Mouse (Mus musculus) A20 (cell line): Measurements from ENCODE around the gene Cops7a.

Experiments
- DNase-seq: peaks from one replicate; pipeline ENCODE4 v3.0.0-alpha.2; 2011; ENCODE audit warnings: low read depth, low spot score

Cops7a gene

DNA sequence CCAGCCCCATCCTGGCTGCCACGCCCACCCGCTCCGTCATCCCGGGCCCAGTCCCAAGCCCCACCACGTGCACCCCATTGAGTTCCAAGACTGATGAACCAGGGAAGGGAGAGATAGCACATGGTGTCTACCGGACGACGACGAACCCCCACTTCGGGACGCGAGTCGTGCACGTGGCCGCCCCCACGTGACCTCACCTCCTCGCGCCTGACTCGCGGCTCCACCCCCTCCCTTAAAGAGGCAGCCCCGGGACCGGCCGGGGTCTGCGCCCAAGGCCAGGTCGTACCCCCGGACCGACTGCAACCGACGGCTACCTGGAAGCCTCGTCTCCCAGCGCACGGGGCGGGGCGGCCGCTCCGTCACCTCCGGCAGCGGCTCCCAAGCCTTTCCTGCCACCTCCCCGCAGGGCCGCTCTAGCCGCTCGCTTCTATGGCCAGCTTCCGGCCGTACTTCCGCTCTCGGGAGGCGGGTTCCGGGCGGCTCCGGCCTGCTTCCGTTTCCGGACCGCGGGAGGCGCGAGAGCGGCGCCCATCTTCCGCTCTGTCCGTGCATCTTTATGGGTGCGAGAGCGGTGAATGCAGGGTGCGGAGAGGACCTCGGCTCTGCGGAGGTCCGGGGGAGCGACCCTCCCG is at the start of gene Cops7a:
Cops7a (minus strand) TSS at position 451 of the 632 bp plus-strand sequence.
- DNase-seq = peak; percentile 99

GRCm38 (mm10) chr6:125009181-125010073 is 44.1 kb upstream of the Cops7a start:
- peak; percentile 92 for DNase-seq

DNA sequence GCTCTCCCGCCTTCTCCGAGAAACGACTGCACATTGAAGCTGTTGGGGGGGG is 43.6 kb upstream of the Cops7a start, which contains the start of gene Zfp384:
Zfp384 (plus strand) TSS at position 17 of the 52 bp plus-strand sequence.
- no peak for DNase-seq

DNA sequence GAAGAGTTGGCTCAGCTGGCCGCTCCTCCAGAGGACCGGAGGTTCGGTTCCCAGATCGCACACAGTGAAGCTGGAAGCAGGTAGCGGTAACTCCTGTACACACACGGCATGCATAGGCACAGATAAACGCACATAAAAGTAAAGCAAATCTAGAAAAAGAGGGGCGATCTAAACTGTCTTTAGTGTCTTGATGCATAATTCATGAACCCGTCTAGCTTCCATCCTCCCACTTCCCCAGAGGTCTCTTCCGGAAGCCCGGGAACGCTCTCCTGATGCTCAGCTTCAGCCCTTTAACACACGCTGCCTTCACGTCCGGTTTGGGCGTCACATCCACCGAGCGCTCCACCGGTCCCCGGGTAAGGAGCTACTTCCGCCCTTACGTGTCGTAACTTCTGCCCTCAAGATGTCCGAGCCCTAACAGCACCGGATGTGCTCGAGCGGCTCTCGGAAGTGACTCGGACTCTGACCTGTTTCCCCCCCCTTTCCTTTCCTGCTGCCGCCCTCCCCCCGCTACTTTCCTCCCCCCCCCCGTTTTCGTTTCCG is 43.3 kb upstream of the Cops7a start:
- peak; percentile 98 for DNase-seq

GRCm38 (mm10) chr6:125008060-125008459 is 42.7 kb upstream of the Cops7a start:
- DNase-seq = no peak

DNA sequence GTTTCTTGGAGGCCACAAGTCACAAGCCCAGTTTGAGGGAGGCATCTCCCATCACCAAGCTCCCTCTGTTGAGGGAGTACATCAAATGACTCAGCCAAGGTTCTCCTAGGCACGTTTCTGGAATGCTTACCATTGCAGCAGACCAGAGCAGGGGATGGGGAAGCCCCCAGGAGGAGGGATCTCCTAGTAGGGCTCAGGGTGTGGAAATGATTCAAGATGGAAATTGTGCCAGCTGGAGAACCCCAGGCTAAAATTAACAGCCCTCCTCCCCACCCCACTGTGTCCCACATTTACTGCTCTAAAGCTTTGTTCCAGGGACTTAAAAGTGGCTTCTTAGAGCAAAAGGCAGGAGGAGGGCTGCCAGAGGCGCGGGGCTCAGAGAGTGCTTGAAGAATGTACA is 39.7 kb upstream of the Cops7a start:
- DNase-seq = no peak

- no peak for DNase-seq
Observed at GRCm38 (mm10) chr6:125003706-125004105, 38.4 kb upstream of the Cops7a start.

DNA sequence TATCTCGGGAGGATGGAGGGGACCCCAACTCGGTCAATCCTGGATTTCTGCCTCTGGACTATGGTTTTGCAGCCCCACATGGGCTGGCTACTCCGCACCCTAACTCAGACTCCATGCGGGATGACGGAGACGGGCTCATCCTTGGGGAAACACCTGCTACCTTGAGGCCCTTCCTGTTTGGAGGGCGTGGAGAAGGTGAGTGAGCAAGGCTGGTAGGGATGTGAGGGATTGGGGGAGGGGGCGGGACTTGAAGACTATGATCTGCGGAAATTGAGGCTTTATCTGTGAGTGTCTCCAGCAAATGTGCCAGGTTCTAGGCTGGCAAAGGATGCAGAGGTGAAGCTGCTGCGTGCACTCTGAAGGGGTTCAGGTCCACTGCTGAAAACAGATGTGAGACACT is 34.2 kb upstream of the Cops7a start:
- DNase-seq = no peak

GRCm38 (mm10) chr6:124999091-124999490 is 33.8 kb upstream of the Cops7a start:
- DNase-seq = no peak

- DNase-seq = no peak
Observed at GRCm38 (mm10) chr6:124998066-124998465, 32.7 kb upstream of the Cops7a start.

DNA sequence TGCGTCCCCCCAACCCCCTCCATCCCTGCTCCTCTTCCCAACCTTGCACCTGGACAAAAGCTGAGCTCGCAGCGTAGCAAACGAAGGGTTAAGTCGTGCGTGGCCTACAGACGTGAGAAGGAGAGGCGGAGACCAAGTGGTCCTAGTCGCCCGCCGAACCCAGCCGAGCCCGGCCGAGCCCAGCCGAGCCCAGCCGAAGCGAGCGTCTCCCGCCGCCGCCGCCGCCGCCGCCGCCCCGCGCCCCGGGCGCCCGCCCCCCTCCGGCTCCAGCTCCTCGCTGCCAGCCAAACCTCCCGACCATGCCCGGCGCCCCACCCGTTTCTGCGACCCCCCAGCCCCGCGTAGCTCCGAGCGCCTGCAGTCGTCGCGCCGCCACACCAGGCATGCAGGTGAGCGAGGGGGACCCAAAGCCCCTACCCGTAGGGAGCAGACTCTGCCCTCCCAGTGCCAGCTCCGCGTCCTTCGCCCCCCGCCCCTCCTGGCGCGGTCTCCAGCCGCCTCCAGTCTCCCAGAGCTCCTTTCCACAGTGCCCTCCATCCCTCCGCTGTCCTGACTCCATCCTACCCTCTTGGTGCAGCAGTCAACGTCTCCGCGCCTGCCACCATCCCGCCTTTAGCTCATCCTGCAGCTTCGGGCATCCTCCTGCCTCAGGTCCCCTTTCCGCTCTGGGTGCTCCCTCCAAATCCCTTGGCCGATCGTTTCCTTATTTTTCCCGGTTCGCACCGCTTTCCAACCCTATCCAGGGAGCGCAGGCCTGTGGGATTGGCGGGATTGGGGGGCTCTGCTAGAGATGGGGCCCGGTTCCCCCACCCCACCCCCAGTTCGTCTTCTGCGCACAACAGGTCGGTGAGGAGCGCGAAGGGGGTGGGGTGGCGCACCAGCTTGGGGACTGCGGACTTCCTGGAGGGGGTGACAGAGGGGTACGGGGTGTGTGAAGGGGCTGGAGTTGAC is 31.5 kb upstream of the Cops7a start, which contains the start of gene Pianp:
Pianp (plus strand) TSS at position 144 of the 951 bp plus-strand sequence.
- peak; percentile 48 for DNase-seq

DNA sequence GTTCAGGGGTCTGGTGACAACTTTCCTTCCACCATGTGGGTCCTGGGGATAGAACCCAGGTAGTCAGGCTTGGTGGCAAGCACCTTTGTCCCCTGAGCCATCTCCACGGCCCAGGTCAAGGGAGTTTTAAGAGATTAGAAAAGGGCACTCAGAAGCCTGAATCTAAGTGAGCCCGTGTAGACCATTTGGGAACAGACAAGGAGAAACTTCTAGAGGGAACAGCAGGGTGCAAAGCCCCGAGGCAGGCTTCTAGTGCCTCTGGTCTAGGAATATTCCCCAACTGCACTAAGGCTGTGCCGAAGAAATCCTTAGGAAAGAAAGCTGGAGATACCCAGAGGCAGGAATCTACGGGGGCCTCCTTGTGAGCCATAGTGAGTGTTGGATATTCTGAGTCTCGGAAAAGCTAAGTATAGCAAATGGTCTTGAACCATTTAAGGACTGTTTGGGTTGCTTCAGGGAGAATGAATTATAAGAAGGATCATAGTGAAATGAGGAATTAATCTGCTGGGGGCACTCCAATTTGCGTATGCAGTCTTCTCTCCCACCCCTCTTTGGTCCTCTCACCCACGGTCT is 30.6 kb upstream of the Cops7a start:
- no peak for DNase-seq

GRCm38 (mm10) chr6:124995246-124995645 is 29.9 kb upstream of the Cops7a start:
- no peak for DNase-seq

DNA sequence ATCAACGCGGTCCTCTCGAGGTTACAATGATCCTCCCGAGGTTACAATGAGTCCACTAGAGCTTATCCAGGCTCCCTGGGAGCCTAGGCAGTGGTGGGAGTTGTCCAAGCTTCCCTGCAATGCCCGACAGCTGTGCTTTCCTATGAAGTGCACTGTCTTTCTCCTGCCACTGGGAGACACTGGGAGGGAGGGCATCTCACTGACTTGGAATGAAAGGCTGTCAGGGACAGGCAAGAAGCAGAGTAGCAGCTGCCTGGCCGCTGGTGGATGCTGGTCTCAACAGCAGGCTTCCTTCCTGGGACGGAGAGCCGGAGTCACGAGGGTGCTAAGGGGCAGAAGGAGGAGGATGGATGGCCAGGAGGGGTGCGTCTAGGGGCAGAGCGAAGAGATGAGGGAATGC is 28.5 kb upstream of the Cops7a start:
- no peak for DNase-seq

DNA sequence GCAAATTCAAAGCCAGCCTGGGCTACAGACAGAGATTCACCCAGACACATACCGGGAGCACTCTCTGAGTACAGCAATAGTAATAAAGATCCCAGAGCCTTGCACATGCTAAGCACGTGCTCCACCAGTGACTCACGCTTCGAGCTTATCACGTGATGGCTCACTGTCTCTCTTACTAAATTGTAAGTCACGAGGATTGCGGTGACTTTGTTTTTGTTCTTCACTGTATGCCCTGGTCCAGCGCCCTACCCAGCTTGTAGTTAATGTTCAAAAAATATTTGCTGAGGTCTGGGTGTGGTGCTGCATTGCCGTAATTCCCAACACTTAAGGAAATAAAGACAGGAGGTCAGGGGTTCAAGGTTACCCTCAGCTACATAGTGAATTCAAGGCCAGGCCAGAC is 28.0 kb upstream of the Cops7a start:
- DNase-seq = no peak

DNA sequence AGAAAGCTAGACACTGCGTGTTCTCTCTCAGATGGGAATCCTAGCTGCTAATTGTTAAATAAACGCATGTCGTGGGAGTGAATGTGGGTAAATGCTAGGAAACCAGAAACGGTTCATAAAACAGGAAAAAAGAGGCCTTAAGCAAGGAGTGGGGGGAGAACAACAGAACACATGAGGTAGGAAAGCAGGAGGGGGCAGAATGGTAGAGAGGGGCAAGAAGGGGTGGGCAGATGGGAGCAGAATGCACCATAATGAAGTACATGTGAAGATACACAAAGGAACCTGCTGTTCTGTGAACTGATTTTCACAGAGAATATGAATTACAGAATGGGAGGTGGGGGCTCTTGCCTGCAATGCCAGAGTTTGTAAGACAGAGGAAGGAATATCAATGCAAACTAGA is 26.9 kb upstream of the Cops7a start:
- no peak for DNase-seq

DNA sequence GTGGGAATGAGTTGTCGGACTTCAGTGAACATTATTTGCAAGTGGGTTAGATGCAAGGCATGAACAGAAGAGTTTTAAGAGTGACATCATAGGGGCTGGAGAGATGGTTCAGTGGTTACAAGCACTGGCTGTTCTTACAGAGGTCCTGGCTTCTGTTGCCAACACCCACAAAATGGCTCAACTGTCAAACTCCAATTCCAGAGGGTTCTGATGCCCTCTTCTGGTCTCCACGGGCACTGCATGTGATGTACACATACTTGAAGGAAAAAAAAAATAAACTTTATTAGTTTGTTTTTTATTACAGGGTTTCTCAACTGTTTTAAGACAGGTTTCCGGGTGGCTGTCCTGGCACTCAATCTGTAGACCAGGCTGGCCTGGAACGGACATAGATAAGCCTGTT is 2.4 kb upstream of the Cops7a start:
- DNase-seq = peak; percentile 66

DNA sequence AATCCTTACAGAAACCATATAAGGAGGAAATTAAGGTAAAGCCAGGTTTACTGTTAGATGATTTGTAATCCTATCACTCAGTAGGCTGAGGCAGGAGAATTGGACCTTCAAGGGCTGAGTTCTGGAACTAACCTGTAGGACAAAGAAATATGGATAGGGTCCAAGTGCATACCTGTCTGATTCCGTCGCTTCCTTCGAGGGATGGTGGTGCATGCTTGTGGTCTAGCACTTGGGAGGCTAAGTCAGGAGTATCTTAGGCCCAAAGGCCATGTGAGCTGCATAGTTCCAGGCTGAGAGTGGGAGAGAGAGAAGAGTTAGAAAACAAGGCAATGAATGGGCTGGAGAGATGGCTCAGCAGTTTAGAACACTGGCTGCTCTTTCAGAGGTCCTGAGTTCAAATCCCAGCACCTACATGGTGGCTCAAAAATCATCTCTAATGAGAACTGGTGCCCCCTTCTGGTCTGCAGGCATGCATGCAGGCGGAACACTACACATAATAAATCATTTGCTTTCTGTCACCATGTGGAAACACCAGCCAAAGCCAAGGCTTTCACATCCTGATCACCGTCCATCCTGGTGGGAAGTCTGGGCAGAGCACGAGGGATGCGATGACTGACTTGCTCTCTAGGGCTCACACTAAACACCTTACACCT is 1.3 kb upstream of the Cops7a start:
- DNase-seq = peak; percentile 67

DNA sequence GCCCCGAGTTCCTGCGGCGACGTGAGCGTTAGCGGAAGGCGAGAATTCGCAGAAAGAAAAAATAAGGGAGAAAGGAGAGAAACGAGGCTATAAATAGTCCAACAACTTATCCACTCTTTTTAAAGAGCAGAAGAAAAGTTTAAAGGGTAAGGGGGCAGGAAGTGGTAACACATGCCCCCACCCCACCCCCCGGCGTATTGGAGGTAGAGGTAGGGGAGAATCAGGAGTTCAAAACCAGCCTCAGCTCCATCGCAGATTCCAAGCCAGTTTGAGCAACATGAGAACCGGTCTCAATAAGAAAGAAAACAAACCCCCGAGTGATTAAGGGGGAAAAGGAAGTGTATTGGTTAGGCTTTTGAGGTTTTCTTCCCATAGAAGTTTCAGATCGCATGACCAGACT is 409 bp upstream of the Cops7a start:
- no peak for DNase-seq

GRCm38 (mm10) chr6:124964638-124965037 is 700 bp downstream of the Cops7a start:
- no peak for DNase-seq

DNA sequence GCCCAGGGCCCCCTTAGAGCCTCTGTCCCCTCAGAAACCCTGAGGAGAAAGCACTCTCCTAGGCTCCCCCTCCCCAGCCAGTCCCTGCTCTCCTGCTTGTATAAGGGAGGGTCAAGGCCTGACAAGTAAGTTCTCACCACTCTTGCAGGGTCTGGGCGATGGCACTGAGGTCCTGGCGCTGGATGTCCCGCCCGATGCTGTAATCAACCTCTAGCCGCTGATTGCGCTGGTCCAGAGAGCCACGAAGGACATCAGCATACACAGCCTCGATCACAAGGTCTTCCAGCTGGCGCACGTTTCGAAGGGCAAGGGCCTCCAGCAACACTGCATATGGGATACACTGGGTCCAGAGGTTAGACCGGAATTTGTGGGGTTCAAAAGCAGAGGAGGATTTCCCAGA is 4.3 kb downstream of the Cops7a start:
- DNase-seq = no peak
